ENCODE assay signal across 8 mouse cellular contexts in genomic region chr2:37703230-37703954, GRCm38 (mm10). TPM values are rescaled to one million over a fixed set of nuclear protein-coding genes. Genes with fewer than 3 reads are reported as not detected.
DNase-seq lines count a peak whose midpoint lies in the region; ATAC-seq and TF ChIP-seq lines count a peak whose summit lies in the region.

Strbp (minus strand) TSS chr2:37703859.

- peaks cover 16% of the 10 kb centered on the region for H3K27me3 ChIP-seq in hindbrain, embryonic 10.5 days (ENCODE audit: insufficient read depth, poor library complexity, severe bottlenecking)
- H3K27me3 ChIP-seq in lung, embryonic 16.5 days (ENCODE audit: control insufficient read depth, insufficient read depth, low read depth, low read length): peaks cover 3% of the 10 kb centered on the region; the same call in 1 of the 2 replicates
- no peaks in the 10 kb centered on the region for H3K27me3 ChIP-seq in thymus, adult 2 months (ENCODE audit: control insufficient read depth, insufficient read depth, low read length)

- H3K36me3 ChIP-seq in hindbrain, embryonic 10.5 days: peaks cover 8% of the 10 kb centered on the region
- H3K36me3 ChIP-seq in lung, embryonic 16.5 days (ENCODE audit: control insufficient read depth, insufficient read depth, low read length): no peaks in the 10 kb centered on the region
- no peaks in the 10 kb centered on the region for H3K36me3 ChIP-seq in thymus, adult 2 months (ENCODE audit: control insufficient read depth, insufficient read depth, low read length)

- H3K4me3 ChIP-seq in hindbrain, embryonic 10.5 days: peak within 1 kb of the TSS; percentile 90
- H3K4me3 ChIP-seq in lung, embryonic 16.5 days (ENCODE audit: low read length): peak within 1 kb of the TSS; percentile 96
- peak within 1 kb of the TSS; percentile 65 for H3K4me3 ChIP-seq in thymus, adult 2 months (ENCODE audit: control insufficient read depth, insufficient read depth, low read length)

- peak within 1 kb of the TSS; percentile 92 for H3K4me2 ChIP-seq in lung, embryonic 16.5 days (ENCODE audit: low read depth, low read length)

- whole genome bisulfite sequencing in hindbrain, embryonic 10.5 days: 2% methylated on average over 98 of the region's 98 CpGs
- WGBS in lung, embryonic 16.5 days: under 1% methylated on average over 74 of the region's 98 CpGs
- 2% methylated on average over 96 of the region's 98 CpGs for WGBS in thymus, adult 2 months

- TF ChIP-seq CTCF in thymus, adult 2 months (IDR thresholded peaks at IDR 0.05; ENCODE audit: borderline replicate concordance, control insufficient read depth, extremely low read depth, insufficient read depth, low read length, poor library complexity): no peak

- peak within 1 kb of the TSS; percentile 94 for H3K27ac ChIP-seq in hindbrain, embryonic 10.5 days
- peak within 1 kb of the TSS; percentile 96 for H3K27ac ChIP-seq in lung, embryonic 16.5 days (ENCODE audit: low read length)
- H3K27ac ChIP-seq in thymus, adult 2 months (ENCODE audit: control insufficient read depth, insufficient read depth, low read length): peak within 1 kb of the TSS; percentile 8; the same call in 1 of the 2 replicates

- H3K4me1 ChIP-seq in hindbrain, embryonic 10.5 days (replicated peaks): peaks cover 27% of the 10 kb centered on the region
- peaks cover 7% of the 10 kb centered on the region for H3K4me1 ChIP-seq in lung, embryonic 16.5 days (replicated peaks; ENCODE audit: control insufficient read depth, insufficient read depth, low read length)
- H3K4me1 ChIP-seq in thymus, adult 2 months (replicated peaks; ENCODE audit: control insufficient read depth, insufficient read depth, low read length): peaks cover 8% of the 10 kb centered on the region

- peak; percentile 82 for TF ChIP-seq POLR2A in thymus, adult 2 months (IDR thresholded peaks at IDR 0.05; ENCODE audit: control insufficient read depth, extremely low read depth, insufficient read depth, low read length, poor library complexity)

- peak within 1 kb of the TSS; percentile 95 for H3K9ac ChIP-seq in lung, embryonic 16.5 days (ENCODE audit: low read length)

- peak; percentile 94 for DNase-seq in Muller cell, postnatal 12 days (ENCODE audit: inconsistent ontology term)
- peak; percentile 97 for DNase-seq in cerebellum, adult 9-10 months
- peak; percentile 89 for DNase-seq in hindbrain, embryonic 10.5 days (ENCODE audit: low spot score)
- peak; percentile 94 for DNase-seq in layer of hippocampus, adult 9-11 months
- peak; percentile 87 for DNase-seq in ovary, adult 18-20 months (ENCODE audit: low spot score)
- peak; percentile 96 for DNase-seq in thymus, adult 2 months

- peak; percentile 76 for ATAC-seq in frontal cortex, adult (ENCODE audit: low TSS enrichment)
- peak; percentile 94 for ATAC-seq in lung, embryonic 16.5 days (ENCODE audit: low read depth)

- no peaks in the 10 kb centered on the region for H3K9me3 ChIP-seq in hindbrain, embryonic 10.5 days
- H3K9me3 ChIP-seq in lung, embryonic 16.5 days (ENCODE audit: control insufficient read depth, low read length): no peaks in the 10 kb centered on the region

RNA-seq across cellular contexts. Expression of gene Strbp, which starts in this region (rescaled TPM):
- polyA plus RNA-seq in hindbrain, embryonic 10.5 days (2016; fragmentation: Nextera tagmentation; extraction: Ambion mirVana): 54.9 and 59.3 TPM in 2 replicates
- polyA plus RNA-seq in lung, embryonic 16.5 days (2015; fragmentation: Nextera tagmentation; extraction: Ambion mirVana): 31.1 and 33.4 TPM in 2 replicates
- 10.6 and 12.7 TPM in 2 replicates for polyA plus RNA-seq in thymus, adult 2 months (2012; rRNA removed)

Comparison
In these comparisons a context has a peak if more than half of its experiments do, and no peak if none do; other contexts are left out.
1. Peak in every context shown above with its lines: DNase-seq, ATAC-seq, H3K4me3 ChIP-seq and H3K27ac ChIP-seq.
2. H3K27ac ChIP-seq: peak in every context shown above with its lines; median percentile 96 in lung, embryonic 16.5 days; 94 in hindbrain, embryonic 10.5 days; 8 in thymus, adult 2 months.